Mouse (Mus musculus) liver, adult 2 months (tissue): ENCODE data around the gene Pak3.

Experiments
- CTCF ChIP-seq: fragments of 200-500 bp; IDR thresholded peaks from 2 replicates; pipeline ENCODE4 v1.5.1; 2011; ENCODE audit warnings: low read depth, low read length, control low read depth
- POLR2A ChIP-seq: fragments of 200-500 bp; IDR thresholded peaks from 2 replicates; pipeline ENCODE4 v1.6.1; 2011; ENCODE audit warnings: low read length, control low read depth; ENCODE audit not compliant: insufficient read depth; ENCODE audit errors: extremely low read depth

- no peak for TF ChIP-seq CTCF
- no peak for TF ChIP-seq POLR2A
Measured at GRCm38 (mm10) chrX:143518168-143518901, at the start of gene Pak3.
